Mouse (Mus musculus): ENCODE results near the gene Il18rap. TPM values are rescaled to one million over a fixed set of nuclear protein-coding genes. Genes with fewer than 3 reads are reported as not detected.

Il18rap gene
- polyA plus RNA-seq, 1 experiment from 2014 or later = 0.15 TPM

DNA sequence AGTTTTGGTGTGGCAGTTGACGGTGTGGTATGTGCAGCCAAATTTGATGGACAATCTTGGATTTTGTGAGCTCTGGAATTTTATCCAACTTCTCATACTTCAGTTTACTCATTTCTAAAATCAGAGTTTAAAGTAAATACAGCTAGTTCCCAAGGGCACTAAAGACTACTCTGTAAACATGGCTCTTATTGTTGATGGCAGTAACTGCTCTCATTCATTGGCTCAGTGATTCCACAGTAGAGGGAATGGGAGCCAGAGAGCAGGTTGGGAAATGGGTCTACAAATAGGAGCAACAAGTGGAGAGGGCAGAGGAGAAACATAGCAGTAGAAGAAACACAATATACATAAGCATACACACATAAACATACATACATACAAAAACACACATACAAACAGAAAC is 15.5 kb upstream of the Il18rap start:
- no peak overlapping the region for H3K4me2 ChIP-seq (replicated peaks)
- H3K9me3 ChIP-seq = no peaks in the 10 kb centered on the region
- no peak for ATAC-seq (ENCODE audit: low FRiP score, low read depth)
- H3K9ac ChIP-seq (replicated peaks) = no peak overlapping the region
- no peak overlapping the region for H3K27ac ChIP-seq (replicated peaks)
- H3K27me3 ChIP-seq = no peaks in the 10 kb centered on the region
- H3K4me3 ChIP-seq = no peak overlapping the region
- WGBS = 94% methylated on average over 1 of the region's 1 CpGs
- no peaks in the 10 kb centered on the region for H3K36me3 ChIP-seq
- no peaks in the 10 kb centered on the region for H3K4me1 ChIP-seq

DNA sequence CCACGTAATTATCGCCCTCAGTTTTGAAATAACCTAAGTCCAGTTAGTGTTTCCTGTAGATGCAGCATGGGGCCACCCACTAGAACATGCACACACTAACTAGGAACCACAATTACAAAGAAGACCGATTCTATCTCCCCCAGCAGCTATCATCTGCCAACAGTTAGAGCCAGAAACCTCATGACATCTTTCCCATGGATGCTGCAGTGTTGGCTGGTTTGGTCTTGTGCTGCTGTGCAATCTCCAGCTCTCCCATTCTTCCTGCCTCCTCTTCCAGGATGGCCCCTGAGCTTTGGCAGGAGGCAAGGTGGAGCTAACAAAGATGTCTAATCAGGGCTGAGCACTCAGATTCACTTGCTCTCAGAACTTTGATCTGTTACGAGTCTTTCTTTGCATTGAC is 14.0 kb upstream of the Il18rap start:
- H3K9me3 ChIP-seq = no peaks in the 10 kb centered on the region
- WGBS = 90% methylated on average over 4 of the region's 4 CpGs
- no peak overlapping the region for H3K4me2 ChIP-seq (replicated peaks)
- H3K4me3 ChIP-seq = no peak overlapping the region
- H3K27ac ChIP-seq (replicated peaks) = no peak overlapping the region
- no peaks in the 10 kb centered on the region for H3K36me3 ChIP-seq
- no peaks in the 10 kb centered on the region for H3K4me1 ChIP-seq
- H3K27me3 ChIP-seq = no peaks in the 10 kb centered on the region
- ATAC-seq (ENCODE audit: low FRiP score, low read depth) = no peak
- H3K9ac ChIP-seq (replicated peaks) = no peak overlapping the region

DNA sequence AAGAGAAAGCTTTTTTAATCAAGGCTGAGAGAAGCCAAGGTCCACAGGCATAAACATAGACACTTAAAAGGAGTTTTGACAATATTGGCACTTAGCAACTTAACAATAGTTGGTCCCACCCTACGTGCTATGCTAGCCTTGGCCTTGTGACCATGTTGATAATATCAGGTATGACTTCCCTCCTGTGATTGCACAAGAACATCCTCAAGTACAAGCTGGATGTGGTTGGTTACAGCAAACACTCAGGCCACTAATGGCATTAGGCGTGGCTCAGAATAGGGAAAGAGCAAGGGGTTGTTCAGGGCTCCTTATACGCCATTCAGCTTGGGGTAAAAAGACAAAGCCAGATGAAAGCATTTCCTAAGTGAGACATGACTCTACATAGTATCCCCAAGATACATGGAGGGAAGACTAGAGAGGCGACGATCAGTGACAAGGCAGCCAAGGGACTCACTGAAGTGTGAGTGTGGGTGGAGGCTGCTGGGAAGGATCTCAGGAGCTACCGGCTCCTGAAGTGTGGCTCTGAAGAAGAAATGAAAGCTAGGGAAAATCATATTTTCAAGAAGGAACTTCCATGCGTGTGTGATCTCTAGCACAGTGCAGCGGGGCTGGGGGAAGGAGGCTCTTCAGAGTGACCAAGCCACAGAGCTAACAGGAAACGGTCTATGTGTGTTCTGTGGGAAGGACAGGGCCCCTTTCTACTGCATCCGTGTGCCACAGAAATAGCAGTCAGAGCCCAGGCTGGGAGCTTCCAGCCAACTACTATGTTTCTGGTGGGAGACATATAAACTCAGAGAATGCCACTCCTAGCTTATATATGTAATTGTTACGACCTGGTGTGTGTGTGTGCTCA is 13.4 kb upstream of the Il18rap start:
- 88% methylated on average over 11 of the region's 11 CpGs for WGBS

DNA sequence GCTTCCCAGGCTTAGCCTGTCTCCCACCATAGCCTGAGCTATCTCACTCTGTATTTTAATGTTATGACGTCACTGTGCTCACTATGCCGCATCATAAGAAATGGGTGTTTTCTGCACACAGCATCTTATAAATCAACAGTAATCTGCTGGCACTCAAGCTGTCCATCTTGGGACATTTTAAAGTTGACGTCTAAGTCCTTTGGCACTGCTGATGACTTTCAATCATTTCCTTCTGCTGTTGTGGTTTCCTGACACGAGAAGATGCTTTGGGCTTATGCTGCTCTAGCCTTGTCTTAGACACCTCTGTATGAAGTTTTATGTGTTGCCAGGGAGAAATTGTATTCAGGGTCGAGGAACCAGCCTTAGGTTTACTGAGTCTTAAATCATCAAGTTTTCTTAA is 10.6 kb upstream of the Il18rap start:
- Histone ChIP-seq H3K36me3 (no peaks in the 10 kb centered on the region), H3K9ac (replicated peaks) (no peak overlapping the region), H3K4me3 (no peak overlapping the region), H3K9me3 (no peaks in the 10 kb centered on the region), H3K27me3 (no peaks in the 10 kb centered on the region), H3K4me1 (no peaks in the 10 kb centered on the region), H3K27ac (replicated peaks) (no peak overlapping the region), H3K4me2 (replicated peaks) (no peak overlapping the region)
- no peak for ATAC-seq (ENCODE audit: low FRiP score, low read depth)
- 83% methylated on average over 5 of the region's 5 CpGs for WGBS

More for the DNA sequence above, 13.4 kb upstream of the Il18rap start:
- no peak for ATAC-seq (ENCODE audit: low FRiP score, low read depth)
- Histone ChIP-seq H3K27me3 (no peaks in the 10 kb centered on the region), H3K36me3 (no peaks in the 10 kb centered on the region), H3K4me3 (no peak overlapping the region), H3K27ac (replicated peaks) (no peak overlapping the region), H3K9ac (replicated peaks) (no peak overlapping the region), H3K9me3 (no peaks in the 10 kb centered on the region), H3K4me2 (replicated peaks) (no peak overlapping the region), H3K4me1 (no peaks in the 10 kb centered on the region)

DNA sequence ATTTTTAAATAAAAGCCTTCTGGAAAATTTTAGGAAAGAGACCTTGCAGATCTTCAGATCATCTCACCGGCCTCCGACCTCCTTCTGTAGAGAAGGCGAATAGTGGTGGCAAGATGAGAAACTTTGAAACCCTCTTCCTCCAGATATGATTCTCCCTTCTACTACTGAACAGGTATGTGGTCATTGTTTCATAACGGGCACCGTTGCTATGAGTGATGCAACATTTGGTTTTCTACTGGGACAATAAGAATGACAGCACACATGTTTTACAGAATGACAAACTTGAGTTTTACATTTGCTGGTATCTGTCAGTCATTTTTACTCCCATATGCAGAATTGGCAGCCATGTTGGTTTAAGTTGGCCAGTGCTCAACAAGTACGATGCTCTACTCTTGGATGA is 1.2 kb downstream of the Il18rap start:
- no peaks in the 10 kb centered on the region for H3K9me3 ChIP-seq
- H3K27me3 ChIP-seq = no peaks in the 10 kb centered on the region
- ATAC-seq (ENCODE audit: low FRiP score, low read depth) = no peak
- H3K36me3 ChIP-seq = no peaks in the 10 kb centered on the region
- 92% methylated on average over 6 of the region's 6 CpGs for WGBS
- no peak overlapping the region for H3K4me3 ChIP-seq
- H3K4me2 ChIP-seq (replicated peaks) = no peak overlapping the region
- no peak overlapping the region for H3K9ac ChIP-seq (replicated peaks)
- no peak overlapping the region for H3K27ac ChIP-seq (replicated peaks)
- H3K4me1 ChIP-seq = no peaks in the 10 kb centered on the region

DNA sequence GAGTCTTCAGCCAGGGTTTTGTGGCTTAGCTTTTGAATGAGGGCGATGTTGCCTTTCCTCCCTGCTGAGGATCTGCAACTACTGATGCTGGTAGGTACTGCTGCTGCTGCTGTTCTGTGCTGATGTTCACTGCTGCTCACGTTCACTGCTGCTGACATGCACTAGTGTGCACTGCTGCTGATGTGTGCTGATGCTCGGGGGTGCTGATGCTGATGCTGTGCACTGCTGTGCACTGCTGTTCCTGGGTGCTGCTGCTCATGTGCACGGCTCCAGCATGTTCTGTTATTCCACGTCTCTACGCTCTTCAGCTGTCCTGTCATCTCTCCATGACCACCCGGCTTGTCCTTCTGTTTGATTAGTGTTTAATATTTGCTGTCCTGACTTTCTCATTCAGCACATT is 7.8 kb downstream of the Il18rap start:
- H3K27ac ChIP-seq (replicated peaks) = no peak overlapping the region
- H3K36me3 ChIP-seq = no peaks in the 10 kb centered on the region
- no peak overlapping the region for H3K4me2 ChIP-seq (replicated peaks)
- H3K9ac ChIP-seq (replicated peaks) = no peak overlapping the region
- WGBS = 90% methylated on average over 7 of the region's 7 CpGs
- no peaks in the 10 kb centered on the region for H3K4me1 ChIP-seq
- H3K9me3 ChIP-seq = no peaks in the 10 kb centered on the region
- H3K4me3 ChIP-seq = no peak overlapping the region
- H3K27me3 ChIP-seq = no peaks in the 10 kb centered on the region
- no peak for ATAC-seq (ENCODE audit: low FRiP score, low read depth)

DNA sequence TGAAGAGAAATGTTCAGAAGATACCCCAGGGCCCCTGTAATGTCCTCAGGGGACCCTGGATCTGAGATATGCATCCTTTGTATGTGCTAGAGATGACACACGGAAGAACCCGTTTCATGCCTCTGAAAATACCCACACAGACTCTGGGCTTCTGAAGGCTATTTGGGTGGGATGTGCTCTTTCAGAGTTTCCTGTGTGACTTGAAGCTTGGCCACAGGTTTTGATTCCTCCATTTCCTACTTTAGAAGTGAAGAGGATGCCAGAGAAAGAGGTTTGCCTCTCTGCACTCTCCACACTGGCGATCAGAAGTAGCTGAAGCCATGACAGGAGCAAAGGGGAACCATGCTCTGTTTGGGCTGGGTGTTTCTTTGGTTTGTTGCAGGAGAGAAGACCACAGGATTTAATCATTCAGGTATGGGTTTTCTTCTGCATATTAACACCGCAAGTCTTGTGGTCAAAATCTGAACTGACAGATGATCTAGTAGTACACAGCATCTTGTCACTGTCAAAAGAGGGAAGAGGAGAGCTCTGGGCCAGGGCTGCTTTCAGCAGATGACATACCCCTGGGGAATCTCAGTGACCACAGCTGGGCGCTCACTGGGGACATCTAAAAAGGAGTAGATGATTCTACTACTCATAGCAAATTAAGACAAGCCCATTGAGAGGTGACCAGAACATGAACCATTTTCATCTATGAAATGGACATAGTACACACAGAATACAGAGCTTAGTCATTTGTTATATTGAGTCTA is 9.0 kb downstream of the Il18rap start:
- H3K4me3 ChIP-seq = no peak overlapping the region
- H3K36me3 ChIP-seq = no peaks in the 10 kb centered on the region
- no peaks in the 10 kb centered on the region for H3K27me3 ChIP-seq
- no peak overlapping the region for H3K4me2 ChIP-seq (replicated peaks)
- H3K9ac ChIP-seq (replicated peaks) = no peak overlapping the region
- no peaks in the 10 kb centered on the region for H3K9me3 ChIP-seq
- no peak overlapping the region for H3K27ac ChIP-seq (replicated peaks)
- H3K4me1 ChIP-seq = no peaks in the 10 kb centered on the region
- WGBS = 87% methylated on average over 5 of the region's 5 CpGs
- no peak for ATAC-seq (ENCODE audit: low FRiP score, low read depth)

DNA sequence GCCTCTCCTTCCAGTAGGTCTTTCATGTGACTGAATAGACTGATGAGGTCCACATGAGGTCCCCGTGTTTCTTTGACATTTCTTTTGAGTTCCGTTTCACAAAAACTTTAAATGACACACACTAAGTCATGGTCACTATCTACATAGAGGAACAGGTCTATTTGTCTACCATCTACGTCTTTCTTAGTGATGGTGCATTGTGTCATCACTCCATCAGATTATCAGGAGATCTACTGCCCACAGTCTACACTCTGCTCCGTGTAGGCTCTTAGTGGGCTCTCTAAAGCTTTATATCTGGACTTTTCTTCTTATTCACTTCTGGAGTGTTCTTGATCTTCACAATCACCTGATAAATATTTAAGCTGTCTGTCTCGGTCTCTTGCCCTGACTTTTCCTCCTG is 14.1 kb downstream of the Il18rap start:
- ATAC-seq (ENCODE audit: low FRiP score, low read depth) = no peak
- H3K27ac ChIP-seq (replicated peaks) = no peak overlapping the region
- H3K27me3 ChIP-seq = no peaks in the 10 kb centered on the region
- H3K9ac ChIP-seq (replicated peaks) = no peak overlapping the region
- no peaks in the 10 kb centered on the region for H3K4me1 ChIP-seq
- no peaks in the 10 kb centered on the region for H3K9me3 ChIP-seq
- no peak overlapping the region for H3K4me3 ChIP-seq
- 89% methylated on average over 5 of the region's 5 CpGs for WGBS
- H3K36me3 ChIP-seq = no peaks in the 10 kb centered on the region
- H3K4me2 ChIP-seq (replicated peaks) = no peak overlapping the region

DNA sequence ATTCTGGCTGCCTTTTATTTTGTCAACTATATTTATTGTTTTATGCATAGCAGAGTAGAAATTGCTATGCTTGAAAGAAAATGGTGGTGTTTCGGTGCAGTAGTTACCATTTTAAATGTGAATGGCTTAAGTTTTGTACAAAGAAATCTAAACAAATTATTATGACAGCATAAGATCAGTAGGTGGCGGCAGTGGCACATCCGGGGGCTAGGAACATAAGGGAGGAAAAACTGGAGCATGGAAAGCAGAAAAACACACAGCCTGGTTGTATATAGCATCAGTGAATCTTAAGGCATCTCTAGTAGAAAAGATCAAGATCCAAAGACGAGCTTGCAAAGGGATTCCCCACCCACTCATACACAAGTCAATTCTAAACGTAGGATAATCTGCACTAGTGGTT is 22.4 kb downstream of the Il18rap start:
- Histone ChIP-seq H3K9ac (replicated peaks) (no peak overlapping the region), H3K4me1 (no peaks in the 10 kb centered on the region), H3K4me3 (no peak overlapping the region), H3K4me2 (replicated peaks) (no peak overlapping the region), H3K27me3 (no peaks in the 10 kb centered on the region), H3K9me3 (no peaks in the 10 kb centered on the region), H3K36me3 (no peaks in the 10 kb centered on the region), H3K27ac (replicated peaks) (no peak overlapping the region)
- ATAC-seq (ENCODE audit: low FRiP score, low read depth) = no peak
- 76% methylated on average over 5 of the region's 5 CpGs for WGBS

DNA sequence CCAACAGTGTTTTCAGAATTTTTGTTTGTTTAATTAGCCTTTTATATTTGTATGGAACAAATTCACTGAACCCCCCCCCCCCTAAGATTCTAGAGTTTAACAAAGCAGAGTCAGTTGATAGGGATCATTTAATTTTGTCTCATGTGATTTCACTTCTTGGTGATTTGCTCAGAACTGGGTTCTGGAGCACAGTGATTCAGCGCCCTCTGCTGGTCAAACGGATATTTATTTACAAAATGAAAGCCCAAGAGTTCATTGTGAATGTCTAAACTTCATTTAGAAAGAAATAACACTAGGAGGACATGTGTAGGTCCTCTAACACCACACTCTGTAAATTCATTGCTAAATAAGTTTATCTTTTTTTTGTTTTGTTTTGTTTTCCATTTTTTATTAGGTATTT is 29.5 kb downstream of the Il18rap start:
- ATAC-seq (ENCODE audit: low FRiP score, low read depth) = no peak
- Histone ChIP-seq H3K4me3 (no peak overlapping the region), H3K27ac (replicated peaks) (no peak overlapping the region), H3K36me3 (no peaks in the 10 kb centered on the region), H3K4me2 (replicated peaks) (no peak overlapping the region), H3K4me1 (peaks cover 7% of the 10 kb centered on the region; the same call in 1 of the 2 replicates), H3K27me3 (no peaks in the 10 kb centered on the region), H3K9me3 (no peaks in the 10 kb centered on the region), H3K9ac (replicated peaks) (no peak overlapping the region)
- WGBS = 0% methylated on average over 2 of the region's 2 CpGs

DNA sequence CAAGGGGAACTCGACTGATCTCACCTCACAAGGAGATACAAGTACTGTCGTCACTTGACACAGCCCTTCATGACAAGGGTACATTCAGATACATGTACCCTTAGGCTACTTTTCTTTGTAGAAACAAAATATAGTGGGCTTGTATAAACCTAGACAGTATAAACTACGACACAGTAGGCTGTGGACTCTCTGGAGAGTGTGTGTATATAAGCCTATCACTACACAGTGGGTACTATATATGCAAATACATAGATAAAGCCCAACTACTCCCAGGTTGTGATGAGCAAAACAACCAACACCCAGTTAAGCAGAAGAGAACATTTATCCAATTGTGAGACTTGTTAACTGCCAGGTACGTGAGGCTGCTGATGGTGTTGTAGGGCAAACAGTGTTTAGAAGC is 31.5 kb downstream of the Il18rap start:
- 79% methylated on average over 4 of the region's 4 CpGs for WGBS
- H3K36me3 ChIP-seq = no peaks in the 10 kb centered on the region
- H3K9ac ChIP-seq (replicated peaks) = no peak overlapping the region
- H3K4me3 ChIP-seq = no peak overlapping the region
- no peak for ATAC-seq (ENCODE audit: low FRiP score, low read depth)
- H3K4me1 ChIP-seq = peaks cover 7% of the 10 kb centered on the region; the same call in 1 of the 2 replicates
- no peak overlapping the region for H3K27ac ChIP-seq (replicated peaks)
- H3K9me3 ChIP-seq = no peaks in the 10 kb centered on the region
- H3K27me3 ChIP-seq = no peaks in the 10 kb centered on the region
- H3K4me2 ChIP-seq (replicated peaks) = no peak overlapping the region

DNA sequence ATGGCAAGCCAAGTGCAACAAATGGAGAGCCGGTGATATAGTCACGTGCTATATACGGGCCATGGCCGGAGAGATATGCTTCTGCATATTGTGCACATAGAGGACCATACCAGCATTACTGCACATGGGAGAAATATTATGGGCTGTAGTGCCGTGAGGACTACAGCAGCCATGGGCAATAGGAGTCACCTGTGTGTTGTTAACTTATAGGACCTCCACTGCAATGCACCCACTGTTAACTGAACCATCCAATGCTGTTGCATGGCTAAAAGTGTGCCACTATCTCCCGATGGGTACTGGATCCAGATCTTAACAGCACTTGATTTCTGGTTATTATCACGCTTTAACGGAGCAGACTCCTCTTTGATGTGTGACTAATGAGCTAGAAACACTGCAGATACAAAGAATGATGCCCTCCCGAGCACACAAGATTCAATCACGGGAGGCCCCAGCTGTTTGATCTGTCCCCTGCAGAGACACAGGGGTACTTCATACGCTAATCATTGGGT is 32.0 kb downstream of the Il18rap start:
- peaks cover 7% of the 10 kb centered on the region; the same call in 1 of the 2 replicates for H3K4me1 ChIP-seq
- no peak for ATAC-seq (ENCODE audit: low FRiP score, low read depth)
- H3K4me3 ChIP-seq = no peak overlapping the region
- 64% methylated on average over 11 of the region's 11 CpGs for WGBS
- no peak overlapping the region for H3K9ac ChIP-seq (replicated peaks)
- H3K27ac ChIP-seq (replicated peaks) = no peak overlapping the region
- H3K27me3 ChIP-seq = no peaks in the 10 kb centered on the region
- no peak overlapping the region for H3K4me2 ChIP-seq (replicated peaks)
- no peaks in the 10 kb centered on the region for H3K36me3 ChIP-seq
- no peaks in the 10 kb centered on the region for H3K9me3 ChIP-seq
